Mouse (Mus musculus): ENCODE measurements around the gene Tubb2a.
"Not testable (repeated sequence)": the region's sequence is repeated elsewhere in the genome, so short reads cannot be mapped to it uniquely, and the experiment has no call there.

Gene Tubb2a

DNA sequence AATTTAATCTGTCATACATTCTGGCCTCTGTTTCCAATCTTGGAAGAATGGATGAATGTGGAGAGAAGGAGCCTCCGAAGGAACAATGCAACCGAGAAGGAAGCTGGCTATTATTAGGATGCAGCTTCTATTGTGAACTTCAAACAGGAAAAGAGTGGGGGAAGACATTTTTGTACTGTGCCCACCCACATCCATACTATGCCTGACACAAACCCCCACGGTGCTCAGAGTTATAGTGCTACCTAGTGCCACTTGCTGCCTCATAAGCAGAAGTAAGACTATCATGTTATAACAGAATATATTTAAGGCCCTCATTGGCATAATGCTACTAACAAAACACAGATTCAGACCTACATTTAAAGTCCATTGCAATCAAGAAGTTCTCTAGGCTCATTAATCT, 11.6 kb upstream of the Tubb2a start:
- DNase-seq (ENCODE audit: extremely low spot score): no peak

DNA sequence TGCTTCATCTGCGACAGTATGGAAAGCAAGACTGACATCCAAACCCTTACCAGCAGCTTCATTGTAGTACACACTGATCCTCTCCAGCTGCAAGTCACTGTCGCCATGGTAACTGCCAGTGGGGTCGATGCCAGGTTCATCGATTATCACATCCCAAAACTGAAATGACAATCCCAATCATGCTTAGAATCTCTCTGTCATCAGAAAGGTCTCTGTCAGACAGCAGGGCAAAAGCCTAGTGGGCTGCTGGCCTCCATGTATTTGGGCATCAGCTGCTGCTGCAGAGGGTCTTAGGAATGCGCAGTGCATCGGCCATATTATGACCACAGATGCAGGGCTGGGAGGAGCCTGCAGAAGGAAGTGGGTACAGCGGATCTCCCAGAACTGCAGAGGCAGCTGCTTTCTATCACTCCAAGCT, 11.1 kb upstream of the Tubb2a start:
- DNase-seq (ENCODE audit: extremely low spot score): no peak

DNA sequence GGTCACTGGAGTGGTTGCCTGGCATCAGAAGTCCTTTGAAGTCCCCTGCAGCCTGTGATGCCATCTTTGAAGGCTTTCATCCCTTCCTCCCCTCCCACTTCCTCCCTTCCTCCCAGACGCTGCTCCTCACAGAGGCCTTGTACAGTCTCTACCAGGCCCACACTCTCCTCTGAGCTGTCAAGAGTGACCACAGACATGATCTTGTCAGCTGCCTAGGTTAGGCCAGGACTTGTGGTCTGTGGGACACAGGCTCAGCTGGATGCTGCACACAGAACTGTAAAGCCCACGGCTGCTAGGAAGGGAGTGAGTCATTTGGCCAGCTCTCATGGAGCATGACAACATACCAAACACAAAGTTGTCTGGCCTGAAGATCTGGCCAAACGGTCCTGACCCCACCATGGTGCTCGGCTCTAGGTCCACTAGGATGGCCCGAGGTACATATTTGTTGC, 10.4 kb upstream of the Tubb2a start:
- not testable (repeated sequence) for DNase-seq (ENCODE audit: extremely low spot score)

DNA sequence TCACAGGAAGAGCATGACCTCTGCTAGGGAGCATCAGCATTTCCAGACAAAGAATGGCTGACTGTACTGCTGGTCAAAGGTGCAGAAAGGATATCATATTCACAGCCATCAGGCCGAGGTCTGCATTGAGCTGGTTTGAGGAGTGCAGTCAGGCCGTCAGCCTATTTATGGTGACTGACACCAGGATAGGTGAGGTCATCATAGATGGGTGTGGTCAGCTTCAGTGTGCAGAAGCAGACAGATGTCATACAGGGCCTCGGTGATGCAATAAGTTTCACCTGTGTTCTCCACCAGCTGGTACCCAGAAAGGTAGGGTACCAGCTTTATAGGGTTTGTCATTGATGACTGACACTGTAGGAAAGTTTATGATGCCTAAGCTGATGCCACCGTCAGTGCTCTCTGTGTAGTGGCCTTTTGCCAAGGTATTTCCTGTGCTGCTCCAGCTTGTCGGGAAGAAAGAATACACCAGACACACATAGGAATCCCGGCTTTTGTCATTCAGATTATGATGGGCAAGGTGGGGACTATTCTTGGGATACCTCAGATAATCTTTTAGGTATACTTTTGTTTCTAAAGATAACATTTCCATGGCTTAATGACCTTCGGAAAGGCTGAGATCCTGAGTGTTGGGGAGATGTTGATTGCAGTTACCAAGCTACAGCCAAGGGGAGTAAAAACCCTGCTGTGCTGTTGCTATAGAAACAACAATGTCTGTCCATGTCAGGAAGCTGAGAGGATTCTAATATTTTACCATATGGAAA, 9.4 kb upstream of the Tubb2a start:
- no peak for DNase-seq (ENCODE audit: extremely low spot score)

DNA sequence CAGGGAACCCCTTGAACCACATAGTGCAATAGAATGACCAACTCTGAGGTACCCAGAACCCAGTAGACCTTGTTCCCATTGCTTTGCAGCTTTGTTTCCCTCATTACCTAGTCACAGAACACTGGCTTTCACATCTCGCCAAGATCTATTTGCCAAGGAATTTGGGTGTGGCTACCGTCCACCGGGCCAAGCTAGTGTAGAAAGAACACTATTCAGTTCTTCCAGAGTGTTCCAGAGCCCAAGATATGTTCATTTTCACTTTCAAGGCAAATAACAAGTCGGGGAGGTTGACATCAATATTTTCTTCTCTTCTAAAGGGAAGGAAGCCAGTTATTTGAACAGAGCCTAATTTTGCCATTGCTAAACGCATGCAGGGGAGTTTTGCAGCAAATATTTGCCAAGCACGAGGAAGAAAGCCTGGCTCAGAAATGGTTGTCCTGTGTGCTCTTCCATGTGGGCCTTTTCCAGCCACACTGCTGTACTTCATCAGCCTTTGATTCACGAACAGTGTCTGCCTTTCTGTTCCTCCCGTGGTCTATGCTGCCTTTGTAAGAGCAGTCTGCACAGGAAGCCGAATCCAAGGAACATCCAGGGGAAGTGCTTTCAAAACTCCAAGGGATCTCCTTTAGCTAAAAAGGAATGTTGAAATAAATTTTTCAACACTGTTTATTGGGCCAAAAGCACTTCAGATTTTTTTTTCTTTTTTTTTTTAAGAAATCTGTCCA, 6.4 kb upstream of the Tubb2a start:
- no peak for DNase-seq (ENCODE audit: extremely low spot score)

DNA sequence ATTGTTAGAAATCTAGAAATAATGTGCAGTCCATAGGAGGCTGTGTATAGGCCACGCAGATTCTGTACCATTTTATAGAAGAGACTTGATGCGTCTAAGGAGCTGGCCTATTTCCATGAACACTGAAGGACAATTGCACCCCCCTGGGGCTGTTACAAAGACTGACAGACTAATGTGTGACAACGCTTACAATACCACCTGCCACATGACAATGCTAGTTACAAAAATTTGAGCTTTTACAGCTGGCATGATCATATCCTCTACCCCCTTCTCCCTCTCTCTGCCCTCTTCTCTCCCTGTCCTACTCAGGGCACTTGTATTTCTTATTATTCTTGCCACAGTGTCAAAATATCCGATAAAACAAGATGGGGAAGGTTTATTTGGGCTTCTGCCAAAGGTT, 4.1 kb upstream of the Tubb2a start:
- DNase-seq (ENCODE audit: extremely low spot score): no peak

DNA sequence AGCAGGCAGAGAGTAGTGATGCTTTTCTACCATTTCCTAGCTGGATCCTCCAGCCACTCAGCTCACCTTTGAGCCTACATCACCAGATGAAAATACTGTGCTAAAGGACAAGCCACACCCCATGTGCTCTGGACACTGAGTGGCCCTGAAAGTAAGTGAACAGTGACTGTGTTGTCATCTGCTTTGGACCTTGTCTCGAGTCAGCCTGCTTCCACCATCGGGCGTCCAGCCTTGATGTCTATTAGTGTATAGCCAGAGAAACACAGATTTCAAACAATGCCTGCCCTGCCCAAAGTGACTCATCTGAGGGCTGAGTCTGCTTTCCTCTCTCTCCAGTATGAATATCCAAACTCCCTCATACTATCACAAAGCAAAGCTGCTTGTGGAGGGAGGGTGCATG, 2.0 kb upstream of the Tubb2a start:
- no peak for DNase-seq (ENCODE audit: extremely low spot score)

DNA sequence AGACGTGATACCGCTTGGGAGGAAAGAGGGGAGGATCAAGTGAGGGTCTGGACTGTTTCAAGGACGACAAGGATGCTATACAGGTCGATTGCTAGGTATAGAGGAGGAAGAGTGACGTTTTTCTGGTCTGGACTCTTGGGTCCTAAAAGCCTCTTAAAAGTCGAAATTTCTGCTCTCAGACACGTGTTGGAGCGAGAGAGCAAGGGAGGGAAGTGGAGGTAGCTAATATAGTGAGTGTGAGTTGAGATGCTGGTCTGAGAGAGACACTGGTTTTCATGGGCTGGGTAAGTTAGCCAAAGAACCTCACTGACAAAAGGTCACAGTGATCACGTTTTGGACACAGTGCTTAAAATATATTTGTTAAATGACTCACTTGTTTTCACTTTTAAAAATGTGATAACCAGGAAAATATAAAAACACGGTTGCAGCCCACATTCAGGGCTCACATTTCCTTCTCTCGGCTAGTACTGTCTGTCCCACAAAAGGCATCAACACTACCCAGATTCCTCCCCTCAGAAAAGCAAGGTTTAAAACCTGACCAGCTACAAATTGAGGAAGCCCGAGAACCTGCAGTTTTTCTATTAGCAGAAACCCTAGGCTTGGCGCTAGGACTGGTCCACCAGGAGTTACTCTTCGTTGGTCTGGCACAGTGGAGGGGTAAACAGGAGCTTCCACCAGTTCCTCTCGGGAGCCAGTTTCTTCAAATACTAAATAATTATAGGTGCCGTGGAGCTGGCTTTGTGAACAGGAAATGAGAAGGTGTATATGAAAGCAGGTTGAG, 883 bp upstream of the Tubb2a start:
- DNase-seq (ENCODE audit: extremely low spot score): no peak

DNA sequence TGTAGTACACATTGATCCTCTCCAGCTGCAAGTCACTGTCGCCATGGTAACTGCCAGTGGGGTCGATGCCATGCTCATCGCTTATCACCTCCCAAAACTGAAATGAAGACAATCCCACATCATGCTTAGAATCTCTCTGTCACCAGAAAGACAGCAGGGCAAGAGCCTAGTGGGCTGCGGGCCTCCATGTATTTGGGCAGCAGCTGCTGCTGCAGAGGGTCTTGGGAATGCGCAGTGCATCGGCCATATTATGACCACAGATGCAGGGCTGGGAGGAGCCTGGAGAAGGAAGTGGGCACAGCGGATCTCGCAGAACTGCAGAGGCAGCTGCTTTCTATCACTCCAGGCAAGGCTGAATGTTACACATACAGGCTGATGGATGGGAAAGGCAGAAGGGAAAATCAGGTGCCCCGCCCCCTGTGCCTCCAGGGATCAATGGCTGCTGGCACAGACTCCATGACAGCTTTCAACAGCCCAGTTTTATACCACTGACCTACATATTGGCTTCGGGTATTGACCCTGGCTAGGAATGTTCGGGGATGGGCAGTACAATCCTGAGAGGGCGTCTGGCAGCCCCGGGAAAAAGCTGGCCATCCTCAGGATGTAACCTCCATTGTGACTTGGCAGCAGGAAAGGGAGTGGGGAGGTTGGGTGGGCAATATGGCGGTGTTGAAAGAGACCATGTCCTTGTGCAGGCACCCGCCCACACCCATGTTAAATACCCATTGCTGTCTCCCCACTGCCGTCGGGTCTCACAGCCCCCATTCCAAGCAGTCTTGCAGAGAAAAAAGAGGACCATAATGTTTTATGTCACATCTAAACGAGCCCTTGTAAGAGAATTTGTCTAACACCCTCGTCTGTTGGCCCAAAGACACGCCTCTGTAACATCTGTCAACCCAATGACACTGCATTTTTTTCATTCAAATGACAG, 981 bp downstream of the Tubb2a start:
- no peak for DNase-seq (ENCODE audit: extremely low spot score)

DNA sequence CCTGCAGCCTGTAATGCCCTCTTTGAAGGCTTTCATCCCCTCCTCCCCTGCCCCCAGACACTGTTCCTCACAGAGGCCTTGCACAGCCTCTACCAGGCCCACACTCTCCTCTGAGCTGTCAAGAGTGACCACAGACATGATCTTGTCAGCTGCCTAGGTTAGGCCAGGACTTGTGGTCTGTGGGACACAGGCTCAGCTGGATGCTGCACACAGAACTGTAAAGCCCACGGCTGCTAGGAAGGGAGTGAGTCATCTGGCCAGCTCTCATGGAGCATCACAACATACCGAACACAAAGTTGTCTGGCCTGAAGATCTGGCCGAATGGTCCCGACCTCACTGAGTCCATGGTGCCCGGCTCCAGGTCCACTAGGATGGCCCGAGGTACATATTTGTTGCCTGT, 1.9 kb downstream of the Tubb2a start:
- DNase-seq (ENCODE audit: extremely low spot score): not testable (repeated sequence)

DNA sequence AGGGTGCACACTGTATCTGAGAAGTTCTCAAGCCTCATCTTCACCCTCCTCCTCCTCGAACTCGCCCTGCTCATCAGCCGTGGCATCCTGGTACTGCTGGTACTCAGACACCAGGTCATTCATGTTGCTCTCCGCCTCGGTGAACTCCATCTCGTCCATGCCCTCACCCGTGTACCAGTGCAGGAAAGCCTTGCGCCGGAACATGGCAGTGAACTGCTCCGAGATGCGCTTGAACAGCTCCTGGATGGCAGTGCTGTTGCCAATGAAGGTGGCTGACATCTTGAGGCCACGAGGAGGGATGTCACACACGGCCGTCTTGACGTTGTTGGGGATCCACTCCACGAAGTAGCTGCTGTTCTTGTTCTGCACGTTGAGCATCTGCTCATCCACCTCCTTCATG, 3.4 kb downstream of the Tubb2a start:
- not testable (repeated sequence) for DNase-seq (ENCODE audit: extremely low spot score)

DNA sequence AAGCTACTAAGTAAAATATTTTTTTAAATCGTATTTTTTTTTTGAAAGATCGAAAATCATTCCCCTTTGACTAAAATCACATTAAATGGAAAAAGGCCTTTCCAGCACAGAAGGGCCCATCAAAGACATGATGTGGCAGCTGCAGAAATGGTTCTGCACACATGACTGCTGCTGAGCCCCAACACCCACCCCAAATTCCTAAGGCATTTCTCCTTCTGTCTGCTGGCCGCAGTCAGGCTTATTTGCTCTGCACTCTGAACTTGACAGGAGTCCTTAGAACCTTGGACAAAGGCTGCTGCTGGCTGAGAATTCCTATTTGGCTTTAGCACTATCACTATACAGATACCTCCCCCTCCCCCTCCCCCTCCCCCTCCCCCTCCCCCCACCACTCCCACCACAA, 5.0 kb downstream of the Tubb2a start:
- DNase-seq (ENCODE audit: extremely low spot score): no peak

DNA sequence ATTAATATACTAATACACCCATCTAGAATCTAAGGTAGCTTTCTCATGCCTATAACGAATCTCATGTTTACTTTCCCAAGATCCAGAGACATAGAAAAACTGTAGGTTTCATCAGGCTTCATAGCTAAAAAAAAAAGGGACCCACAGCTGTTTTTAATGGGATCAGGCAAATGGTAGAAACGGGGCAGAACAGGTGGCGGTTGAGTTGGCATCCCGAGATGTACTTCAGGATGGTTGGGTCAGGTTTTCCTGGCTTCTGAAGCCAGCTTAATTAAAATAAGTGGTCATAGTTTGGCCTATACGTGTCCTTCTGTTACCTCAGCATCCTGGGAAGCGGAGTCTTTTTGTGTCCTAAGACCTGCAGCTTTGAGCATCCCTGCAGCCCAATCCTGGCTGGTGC, 6.0 kb downstream of the Tubb2a start:
- no peak for DNase-seq (ENCODE audit: extremely low spot score)

DNA sequence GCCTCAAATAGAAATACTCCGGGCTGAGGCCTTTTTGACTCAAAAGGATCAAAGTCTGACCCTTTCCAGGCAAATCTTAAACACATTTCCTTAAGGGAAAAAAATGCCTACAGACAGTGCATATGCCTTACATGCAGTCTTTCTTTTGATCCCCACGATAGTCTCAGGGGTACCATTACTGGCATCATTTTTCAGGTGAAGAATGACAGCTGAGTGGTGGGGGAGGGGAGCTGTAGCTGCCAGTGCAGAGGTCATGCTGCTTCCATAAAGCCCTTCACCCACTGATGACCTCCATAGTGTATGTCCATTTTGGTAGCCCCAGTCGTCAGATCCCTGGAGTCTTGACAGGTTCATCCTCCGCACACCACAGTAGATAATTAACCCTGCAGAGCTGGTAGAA, 7.5 kb downstream of the Tubb2a start:
- DNase-seq (ENCODE audit: extremely low spot score): peak; percentile 15

DNA sequence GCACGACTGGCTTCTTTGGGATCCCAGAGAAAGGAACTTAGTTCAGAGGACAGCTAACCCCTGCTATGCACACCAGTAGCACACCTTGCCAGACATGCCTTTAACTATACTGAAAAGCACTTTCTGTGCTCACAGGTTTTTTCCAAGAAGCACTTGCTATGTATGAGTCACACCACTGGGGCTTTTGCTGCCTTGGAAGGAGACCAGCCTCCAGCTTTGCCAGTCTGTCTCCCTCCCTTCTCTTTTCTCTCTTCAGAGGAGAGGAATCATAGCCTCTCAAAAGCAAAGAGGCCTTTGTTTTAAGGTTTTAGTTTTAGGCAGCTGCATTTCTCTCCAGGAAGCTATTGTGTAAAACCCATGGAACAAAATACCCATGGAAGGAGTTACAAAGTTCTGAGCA, 11.5 kb downstream of the Tubb2a start:
- no peak for DNase-seq (ENCODE audit: extremely low spot score)

DNA sequence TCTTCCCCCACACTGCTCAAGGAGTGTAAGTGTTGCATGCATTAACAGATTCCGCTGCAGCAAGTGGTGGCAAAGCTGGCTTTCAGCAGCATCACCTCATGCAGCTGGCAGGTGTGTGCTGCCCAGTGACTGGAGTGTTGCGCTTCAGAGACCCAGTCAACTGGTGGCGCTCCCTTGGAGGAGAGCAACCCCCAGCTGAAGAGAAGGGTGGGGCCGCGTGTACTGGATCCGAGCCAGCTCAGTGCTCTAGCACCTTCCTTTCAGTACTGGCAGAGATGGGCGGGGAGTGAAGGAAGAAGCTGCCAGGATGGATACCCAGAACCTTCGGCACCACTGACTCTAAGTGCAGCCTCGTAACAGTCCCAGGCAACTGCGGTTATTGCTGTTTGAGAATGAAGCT, 15.3 kb downstream of the Tubb2a start:
- DNase-seq (ENCODE audit: extremely low spot score): no peak

DNA sequence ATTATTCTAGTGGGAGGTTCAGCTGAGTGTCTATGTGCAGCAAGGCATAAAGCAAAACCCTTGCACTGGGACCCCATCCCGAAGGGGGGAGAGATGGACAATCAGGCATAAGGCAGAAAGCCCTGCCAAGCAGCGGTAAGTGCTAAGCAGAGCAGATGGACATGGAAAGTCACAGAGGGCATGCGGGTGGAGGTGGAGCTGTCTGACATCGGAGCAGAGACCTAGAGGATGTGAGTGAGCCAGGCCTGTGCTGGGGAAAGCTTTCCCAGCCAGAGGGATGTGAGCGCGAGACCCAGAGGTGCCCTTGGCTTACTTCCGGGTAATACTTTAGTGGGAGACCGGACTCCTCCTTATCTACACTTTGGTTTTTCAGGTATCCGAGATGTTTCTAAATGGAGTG, 17.7 kb downstream of the Tubb2a start:
- DNase-seq (ENCODE audit: extremely low spot score): no peak

DNA sequence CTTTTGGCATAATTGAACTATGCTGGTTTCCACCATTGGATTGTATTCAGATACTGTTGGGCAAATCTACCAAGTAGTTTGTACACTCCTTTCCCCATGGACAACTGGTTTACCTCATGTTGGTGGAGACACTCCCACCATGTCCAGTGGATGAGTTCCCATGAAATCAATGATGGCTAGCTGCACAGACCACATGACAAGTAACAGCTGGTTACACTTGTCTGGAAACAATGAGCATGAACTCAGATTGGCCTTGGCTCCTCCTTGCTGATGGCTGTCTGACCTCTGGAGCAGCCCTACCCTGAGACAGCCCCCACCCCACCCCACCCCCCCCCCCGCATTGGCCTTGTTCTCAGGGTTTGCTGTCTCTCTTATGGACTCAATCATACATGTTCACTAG, 20.6 kb downstream of the Tubb2a start:
- no peak for DNase-seq (ENCODE audit: extremely low spot score)

DNA sequence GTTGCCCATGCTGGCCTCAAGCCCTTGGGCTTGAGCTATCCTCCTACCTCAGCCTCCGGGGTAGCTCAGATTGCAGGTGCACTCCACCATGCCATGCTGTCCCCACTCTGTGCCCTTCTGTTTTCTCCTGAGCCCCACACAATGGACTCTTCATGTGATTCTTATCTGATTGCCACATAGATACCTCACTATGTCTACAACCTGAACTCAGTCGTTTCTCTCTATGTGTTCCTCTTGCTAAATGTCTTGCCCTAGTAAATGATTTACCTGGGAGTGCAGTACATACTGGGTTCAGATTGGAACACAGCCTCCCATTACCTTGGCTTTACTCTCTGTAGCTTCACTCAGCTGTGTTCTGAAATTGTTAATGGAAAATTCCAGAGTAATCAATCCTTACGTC, 22.8 kb downstream of the Tubb2a start:
- no peak for DNase-seq (ENCODE audit: extremely low spot score)

DNA sequence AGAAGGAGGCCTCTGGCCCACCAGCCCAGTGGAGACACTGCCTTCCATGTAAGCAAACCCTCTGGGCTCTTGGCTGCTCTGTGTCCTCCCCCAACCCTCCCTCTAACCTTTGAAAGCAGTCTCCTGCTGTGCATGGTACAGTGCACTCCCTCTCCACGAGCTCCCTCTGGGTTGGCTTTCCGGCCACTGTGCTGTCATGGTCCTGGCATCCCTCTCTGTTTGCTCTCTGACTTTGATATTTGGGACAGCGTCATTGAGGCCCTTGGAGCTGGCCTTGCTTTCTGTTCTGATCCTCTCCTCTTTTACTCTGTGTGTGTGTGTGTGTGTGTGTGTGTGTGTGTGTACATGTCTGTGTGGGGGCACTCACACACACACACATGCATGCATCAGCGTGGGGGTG, 23.4 kb downstream of the Tubb2a start:
- DNase-seq (ENCODE audit: extremely low spot score): no peak

DNA sequence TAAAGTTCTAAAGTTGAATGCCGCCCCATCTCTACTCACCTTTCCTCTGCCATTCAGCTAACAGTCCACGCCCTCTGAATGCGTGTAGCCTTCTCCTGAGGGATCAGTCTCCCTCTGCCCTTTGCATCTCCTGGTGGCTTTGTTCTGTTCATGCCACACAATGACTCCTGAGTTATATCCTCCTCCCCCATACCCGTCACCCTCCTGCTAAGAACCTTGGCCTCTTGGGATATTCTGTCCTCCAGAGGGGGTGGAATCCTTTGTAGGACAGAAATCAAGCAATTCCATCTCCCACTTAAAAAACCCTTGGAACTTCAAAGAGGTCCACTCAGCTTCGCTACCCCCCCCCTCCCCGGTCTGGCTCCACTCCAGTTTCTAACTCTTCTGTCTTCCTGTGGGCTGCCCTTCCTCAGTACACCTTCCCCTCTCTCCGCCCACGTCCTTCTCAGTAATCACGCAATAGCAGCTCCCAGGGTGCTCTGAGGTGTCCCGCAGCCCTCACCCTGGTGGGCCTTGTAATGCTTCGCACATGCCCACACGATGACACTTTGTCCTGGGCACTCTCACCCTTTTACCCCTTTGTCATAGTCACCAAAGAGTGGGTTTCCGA, 24.0 kb downstream of the Tubb2a start:
- no peak for DNase-seq (ENCODE audit: extremely low spot score)

Measured in embryo, embryonic 9.5 days (tissue).